Mouse (Mus musculus): ENCODE results near the gene Rnf26. TPM values are rescaled to one million over a fixed set of nuclear protein-coding genes. Genes with fewer than 3 reads are reported as not detected.

Rnf26 gene
- polyA plus RNA-seq, 1 experiment: 40.2 TPM

DNA sequence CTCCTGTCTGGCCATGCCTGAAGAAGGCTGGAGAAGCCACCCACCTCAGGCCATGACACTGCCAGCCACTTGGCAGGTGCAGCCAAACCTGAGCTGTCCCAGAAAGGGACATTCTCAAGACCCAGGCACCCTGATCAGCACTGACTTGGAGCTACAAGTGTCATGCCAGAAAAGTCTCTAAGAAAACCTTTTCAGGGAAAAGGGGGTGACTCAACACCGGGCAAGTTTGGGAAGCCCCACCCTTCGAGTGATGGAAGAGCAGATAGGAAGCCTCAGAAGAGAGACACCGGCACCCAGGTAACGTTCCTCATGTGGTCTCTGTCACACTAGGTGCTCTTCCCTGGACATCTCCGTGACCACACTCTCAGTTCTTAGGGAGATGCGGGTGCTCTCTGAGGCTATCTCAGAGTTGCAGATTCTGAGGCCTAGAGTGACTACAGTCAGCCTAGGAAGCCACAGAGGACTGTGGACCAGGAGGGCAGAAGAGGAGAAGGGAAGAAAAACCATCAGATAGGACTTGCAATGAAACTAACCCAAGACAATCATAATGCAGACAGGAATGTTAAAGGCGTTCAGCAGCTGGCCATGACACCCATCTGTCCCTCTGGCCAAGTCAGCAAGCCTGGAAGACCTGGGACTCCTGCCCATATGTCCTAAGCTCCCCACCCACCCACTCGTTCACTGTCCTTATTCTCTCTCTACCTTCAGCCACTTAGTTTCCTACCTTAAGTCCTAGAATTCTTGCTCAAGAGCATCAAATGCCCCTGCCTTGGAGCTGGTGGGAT, 63.7 kb downstream of the Rnf26 start:
- TF ChIP-seq CTCF (IDR thresholded peaks at IDR 0.05; ENCODE audit: borderline replicate concordance, insufficient read depth, low read length) (no peak), POLR2A (IDR thresholded peaks at IDR 0.05; ENCODE audit: low read depth, low read length) (peak; percentile 43; the same call in 1 of the 2 replicates)
- peak overlapping the region; percentile 68 for H3K27ac ChIP-seq (ENCODE audit: insufficient read depth, low read length)
- peaks cover 5% of the 10 kb centered on the region; the same call in 1 of the 2 replicates for H3K4me1 ChIP-seq (ENCODE audit: control insufficient read depth, insufficient read depth, low read length)
- H3K4me3 ChIP-seq (ENCODE audit: insufficient read depth, low read length): no peak overlapping the region

DNA sequence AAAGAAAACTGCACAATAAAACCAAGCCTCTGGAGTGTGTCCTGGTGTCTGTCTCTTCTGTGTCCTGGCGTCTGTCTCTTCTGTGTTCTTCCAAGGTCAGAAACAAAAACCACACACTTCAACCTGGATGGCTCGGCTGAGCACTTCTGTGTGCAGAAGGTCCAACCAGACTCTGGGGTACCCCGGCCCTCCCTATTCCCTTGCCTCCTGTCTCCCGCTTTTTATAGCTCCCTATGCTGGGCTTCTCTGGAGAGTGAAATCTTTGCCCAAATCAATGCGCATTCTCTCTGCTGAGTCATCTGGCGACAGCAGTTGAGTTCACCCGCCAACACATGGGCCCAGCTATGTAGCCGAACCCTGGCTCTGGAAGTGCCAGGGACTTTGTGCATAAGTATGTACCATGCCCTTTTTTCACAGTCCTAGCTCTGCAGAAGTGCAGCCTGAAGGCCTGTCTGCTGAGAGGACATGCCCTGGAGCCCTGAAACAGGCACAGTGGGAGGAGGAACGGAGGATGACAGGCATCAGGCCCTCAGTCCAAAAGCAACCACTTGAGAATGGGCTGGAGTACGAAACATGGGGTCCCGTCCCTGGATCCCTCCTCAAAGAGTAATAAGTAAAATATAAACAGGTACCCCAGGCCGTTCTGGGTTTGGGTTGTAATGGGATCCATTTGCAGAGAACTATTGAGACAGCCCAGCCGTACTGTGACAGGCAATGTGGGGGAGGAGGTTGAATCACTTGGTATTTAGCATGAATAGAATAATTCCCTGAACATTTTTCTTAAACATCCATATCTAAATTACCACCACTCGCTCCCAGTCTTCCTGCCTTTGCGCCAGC, 64.6 kb downstream of the Rnf26 start:
- H3K4me1 ChIP-seq (ENCODE audit: control insufficient read depth, insufficient read depth, low read length): peaks cover 5% of the 10 kb centered on the region; the same call in 1 of the 2 replicates
- TF ChIP-seq POLR2A (IDR thresholded peaks at IDR 0.05; ENCODE audit: low read depth, low read length) (peak; percentile 40), CTCF (IDR thresholded peaks at IDR 0.05; ENCODE audit: borderline replicate concordance, insufficient read depth, low read length) (no peak)
- peak overlapping the region; percentile 68 for H3K27ac ChIP-seq (ENCODE audit: insufficient read depth, low read length)
- no peak overlapping the region for H3K4me3 ChIP-seq (ENCODE audit: insufficient read depth, low read length)

DNA sequence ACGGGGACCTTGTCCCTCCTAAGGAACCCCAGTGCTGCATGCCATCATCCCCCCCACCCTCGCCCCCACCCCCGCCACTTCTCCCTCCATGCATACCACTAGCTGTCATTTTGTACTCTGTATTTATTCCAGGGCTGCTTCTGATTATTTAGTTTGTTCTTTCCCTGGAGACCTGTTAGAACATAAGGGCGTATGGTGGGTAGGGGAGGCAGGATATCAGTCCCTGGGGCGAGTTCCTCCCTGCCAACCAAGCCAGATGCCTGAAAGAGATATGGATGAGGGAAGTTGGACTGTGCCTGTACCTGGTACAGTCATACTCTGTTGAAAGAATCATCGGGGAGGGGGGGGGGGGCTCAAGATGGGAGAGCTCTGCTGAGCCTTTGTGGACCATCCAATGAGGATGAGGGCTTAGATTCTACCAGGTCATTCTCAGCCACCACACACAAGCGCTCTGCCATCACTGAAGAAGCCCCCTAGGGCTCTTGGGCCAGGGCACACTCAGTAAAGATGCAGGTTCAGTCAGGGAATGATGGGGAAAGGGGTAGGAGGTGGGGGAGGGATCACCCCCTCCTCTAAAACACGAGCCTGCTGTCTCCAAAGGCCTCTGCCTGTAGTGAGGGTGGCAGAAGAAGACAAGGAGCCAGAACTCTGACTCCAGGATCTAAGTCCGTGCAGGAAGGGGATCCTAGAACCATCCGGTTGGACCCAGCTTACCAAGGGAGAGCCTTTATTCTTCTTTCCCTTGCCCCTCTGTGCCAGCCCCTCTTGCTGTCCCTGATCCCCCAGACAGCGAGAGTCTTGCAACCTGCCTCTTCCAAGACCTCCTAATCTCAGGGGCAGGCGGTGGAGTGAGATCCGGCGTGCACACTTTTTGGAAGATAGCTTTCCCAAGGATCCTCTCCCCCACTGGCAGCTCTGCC, 65.5 kb downstream of the Rnf26 start:
- Histone ChIP-seq H3K27ac (ENCODE audit: insufficient read depth, low read length) (peak overlapping the region; percentile 68), H3K4me3 (ENCODE audit: insufficient read depth, low read length) (no peak overlapping the region), H3K4me1 (ENCODE audit: control insufficient read depth, insufficient read depth, low read length) (peaks cover 5% of the 10 kb centered on the region; the same call in 1 of the 2 replicates)
- TF ChIP-seq CTCF (IDR thresholded peaks at IDR 0.05; ENCODE audit: borderline replicate concordance, insufficient read depth, low read length) (no peak), POLR2A (IDR thresholded peaks at IDR 0.05; ENCODE audit: low read depth, low read length) (no peak)

DNA sequence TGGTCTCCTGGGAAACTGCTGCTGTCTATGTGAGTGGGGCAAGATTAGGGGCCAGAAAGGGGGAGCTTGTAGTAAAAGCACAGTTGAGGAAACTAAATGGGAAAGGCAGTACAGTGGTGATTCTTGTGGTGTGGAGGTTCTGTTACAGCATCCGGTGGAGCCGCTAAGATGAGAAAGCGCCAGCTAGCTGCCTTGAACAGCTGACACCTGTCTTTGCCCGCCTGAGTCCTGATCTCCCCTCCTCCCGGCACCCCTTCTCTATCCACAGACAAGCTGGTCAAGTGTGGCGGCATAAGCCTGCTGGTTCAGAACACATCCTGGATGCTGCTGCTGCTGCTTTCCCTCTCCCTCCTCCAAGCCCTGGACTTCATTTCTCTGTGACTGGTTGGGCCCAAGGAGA, 66.2 kb downstream of the Rnf26 start:
- peaks cover 5% of the 10 kb centered on the region; the same call in 1 of the 2 replicates for H3K4me1 ChIP-seq (ENCODE audit: control insufficient read depth, insufficient read depth, low read length)
- no peak overlapping the region for H3K4me3 ChIP-seq (ENCODE audit: insufficient read depth, low read length)
- TF ChIP-seq POLR2A (IDR thresholded peaks at IDR 0.05; ENCODE audit: low read depth, low read length) (no peak), CTCF (IDR thresholded peaks at IDR 0.05; ENCODE audit: borderline replicate concordance, insufficient read depth, low read length) (no peak)
- H3K27ac ChIP-seq (ENCODE audit: insufficient read depth, low read length): no peak overlapping the region

DNA sequence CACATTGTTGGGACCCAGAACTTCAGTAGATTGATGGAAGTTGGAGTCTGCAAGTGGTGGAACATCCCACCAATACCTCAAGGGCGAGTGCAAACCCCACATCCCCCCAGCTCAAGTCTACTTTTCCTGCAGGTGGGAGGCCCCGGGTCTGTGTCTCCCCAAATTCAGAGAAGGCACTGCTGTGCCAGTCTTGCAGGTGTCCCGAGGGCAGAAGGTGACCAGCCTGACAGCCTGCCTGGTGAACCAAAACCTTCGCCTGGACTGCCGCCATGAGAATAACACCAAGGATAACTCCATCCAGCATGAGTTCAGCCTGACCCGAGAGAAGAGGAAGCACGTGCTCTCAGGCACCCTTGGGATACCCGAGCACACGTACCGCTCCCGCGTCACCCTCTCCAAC, 66.9 kb downstream of the Rnf26 start:
- Histone ChIP-seq H3K27ac (ENCODE audit: insufficient read depth, low read length) (no peak overlapping the region), H3K4me1 (ENCODE audit: control insufficient read depth, insufficient read depth, low read length) (peaks cover 5% of the 10 kb centered on the region; the same call in 1 of the 2 replicates), H3K4me3 (ENCODE audit: insufficient read depth, low read length) (no peak overlapping the region)
- TF ChIP-seq POLR2A (IDR thresholded peaks at IDR 0.05; ENCODE audit: low read depth, low read length) (no peak), CTCF (IDR thresholded peaks at IDR 0.05; ENCODE audit: borderline replicate concordance, insufficient read depth, low read length) (no peak)

DNA sequence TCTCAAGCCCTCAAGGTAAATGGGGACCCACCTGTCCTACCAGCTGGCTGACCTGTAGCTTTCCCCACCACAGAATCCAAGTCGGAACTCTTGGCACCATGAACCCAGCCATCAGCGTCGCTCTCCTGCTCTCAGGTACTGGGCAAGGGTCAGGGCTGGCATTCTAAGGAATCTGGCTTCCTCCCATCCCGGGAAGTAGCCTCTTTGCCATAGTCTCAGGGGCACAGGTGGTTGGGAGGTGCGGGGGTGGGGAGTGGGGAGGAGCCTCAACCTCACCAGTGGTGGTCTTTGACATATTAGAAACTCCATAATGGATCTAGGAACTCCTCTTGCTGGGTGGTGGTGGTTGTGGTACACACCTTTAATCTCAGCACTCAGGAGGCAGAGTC, 67.4 kb downstream of the Rnf26 start:
- H3K4me1 ChIP-seq (ENCODE audit: control insufficient read depth, insufficient read depth, low read length): peaks cover 5% of the 10 kb centered on the region; the same call in 1 of the 2 replicates
- H3K27ac ChIP-seq (ENCODE audit: insufficient read depth, low read length): no peak overlapping the region
- H3K4me3 ChIP-seq (ENCODE audit: insufficient read depth, low read length): peak overlapping the region; percentile 59; the same call in 1 of the 2 replicates
- no peak for TF ChIP-seq CTCF (IDR thresholded peaks at IDR 0.05; ENCODE audit: borderline replicate concordance, insufficient read depth, low read length)
- no peak for TF ChIP-seq POLR2A (IDR thresholded peaks at IDR 0.05; ENCODE audit: low read depth, low read length)

Other genes with a start within 250 kb of the Rnf26 start
- 930 and 1,281 TPM in 2 replicates for gene Thy1, start 70.1 kb downstream of the Rnf26 start, polyA plus RNA-seq (2011; ENCODE audit: insufficient read length, low read depth, missing spikeins)
- 6.5 and 6.6 TPM in 2 replicates for gene Usp2, start 46.5 kb downstream of the Rnf26 start, polyA plus RNA-seq (2011; ENCODE audit: insufficient read length, low read depth, missing spikeins)
- 0.12 TPM in 1 of 2 replicates, not detected in the other for gene Mfrp, start 11.8 kb downstream of the Rnf26 start, polyA plus RNA-seq (2011; ENCODE audit: insufficient read length, low read depth, missing spikeins)
- 25.4 and 36.4 TPM in 2 replicates for gene C1qtnf5, start 6.3 kb downstream of the Rnf26 start, polyA plus RNA-seq (2011; ENCODE audit: insufficient read length, low read depth, missing spikeins)
- 0.21 and 0.25 TPM in 2 replicates for gene Gm49380, start within 50 bp of the Rnf26 start, polyA plus RNA-seq (2011; ENCODE audit: insufficient read length, low read depth, missing spikeins)
- 66.4 and 124 TPM in 2 replicates for gene Mcam, start 21.0 kb upstream of the Rnf26 start, polyA plus RNA-seq (2011; ENCODE audit: insufficient read length, low read depth, missing spikeins)
- 44.1 and 47.7 TPM in 2 replicates for gene Cbl, start 120.5 kb upstream of the Rnf26 start, polyA plus RNA-seq (2011; ENCODE audit: insufficient read length, low read depth, missing spikeins)
- gene Ccdc153, start 127.2 kb upstream of the Rnf26 start, polyA plus RNA-seq (2011; ENCODE audit: insufficient read length, low read depth, missing spikeins): not detected in 2 replicates
- gene Pdzd3, start 138.0 kb upstream of the Rnf26 start, polyA plus RNA-seq (2011; ENCODE audit: insufficient read length, low read depth, missing spikeins): not detected in 2 replicates
- gene Nlrx1, start 155.1 kb upstream of the Rnf26 start, polyA plus RNA-seq (2011; ENCODE audit: insufficient read length, low read depth, missing spikeins): 5.9 and 6.6 TPM in 2 replicates
- gene Abcg4, start 175.1 kb upstream of the Rnf26 start, polyA plus RNA-seq (2011; ENCODE audit: insufficient read length, low read depth, missing spikeins): 1.0 and 1.6 TPM in 2 replicates
- gene Hinfp, start 192.2 kb upstream of the Rnf26 start, polyA plus RNA-seq (2011; ENCODE audit: insufficient read length, low read depth, missing spikeins): 13.4 and 16.4 TPM in 2 replicates
- gene C2cd2l, start 206.8 kb upstream of the Rnf26 start, polyA plus RNA-seq (2011; ENCODE audit: insufficient read length, low read depth, missing spikeins): 9.4 and 10.5 TPM in 2 replicates
- gene Dpagt1, start 212.5 kb upstream of the Rnf26 start, polyA plus RNA-seq (2011; ENCODE audit: insufficient read length, low read depth, missing spikeins): 39.7 and 54.7 TPM in 2 replicates
- 50.9 and 74.7 TPM in 2 replicates for gene H2afx, start 221.2 kb upstream of the Rnf26 start, polyA plus RNA-seq (2011; ENCODE audit: insufficient read length, low read depth, missing spikeins)
- gene Hmbs, start 230.7 kb upstream of the Rnf26 start, polyA plus RNA-seq (2011; ENCODE audit: insufficient read length, low read depth, missing spikeins): 46.8 and 51.9 TPM in 2 replicates
- gene Vps11, start 248.2 kb upstream of the Rnf26 start, polyA plus RNA-seq (2011; ENCODE audit: insufficient read length, low read depth, missing spikeins): 33.8 and 35.4 TPM in 2 replicates

Data from embryonic fibroblast, embryonic 13.5 days (primary cell).